Mouse (Mus musculus): ENCODE data around the gene Skap2.

- TF ChIP-seq CTCF (IDR thresholded peaks at IDR 0.05; ENCODE audit: extremely low read depth, insufficient read depth, insufficient read length, insufficient replicate concordance) (no peak), POLR2A (IDR thresholded peaks at IDR 0.05; ENCODE audit: low read depth, low read length) (no peak)
Measured at GRCm38 (mm10) chr6:51866596-51866995, 145.8 kb downstream of the Skap2 start.
